Mouse (Mus musculus) ES-CJ7 (cell line): Measurements from ENCODE around the gene Gm9837.
A peak's percentile ranks its signal among the peaks of the same experiment; 100 is the strongest.

Source experiments
- DNase-seq: peaks from one replicate; pipeline ENCODE4 v3.0.0; 2011; ENCODE audit warnings: low read depth, low spot score

The Gm9837 gene

GRCm38 (mm10) chr11:53486822-53487594, 16.7 kb upstream of the Gm9837 start:
- DNase-seq: peak; percentile 27

- DNase-seq: no peak
Observed at GRCm38 (mm10) chr11:53486351-53486750, 16.1 kb upstream of the Gm9837 start.

GRCm38 (mm10) chr11:53485719-53486118, 15.4 kb upstream of the Gm9837 start:
- DNase-seq: peak; percentile 64

GRCm38 (mm10) chr11:53483159-53483891, 13.0 kb upstream of the Gm9837 start:
- no peak for DNase-seq

- DNase-seq: no peak
Observed at GRCm38 (mm10) chr11:53481088-53481730, 10.9 kb upstream of the Gm9837 start.

DNA sequence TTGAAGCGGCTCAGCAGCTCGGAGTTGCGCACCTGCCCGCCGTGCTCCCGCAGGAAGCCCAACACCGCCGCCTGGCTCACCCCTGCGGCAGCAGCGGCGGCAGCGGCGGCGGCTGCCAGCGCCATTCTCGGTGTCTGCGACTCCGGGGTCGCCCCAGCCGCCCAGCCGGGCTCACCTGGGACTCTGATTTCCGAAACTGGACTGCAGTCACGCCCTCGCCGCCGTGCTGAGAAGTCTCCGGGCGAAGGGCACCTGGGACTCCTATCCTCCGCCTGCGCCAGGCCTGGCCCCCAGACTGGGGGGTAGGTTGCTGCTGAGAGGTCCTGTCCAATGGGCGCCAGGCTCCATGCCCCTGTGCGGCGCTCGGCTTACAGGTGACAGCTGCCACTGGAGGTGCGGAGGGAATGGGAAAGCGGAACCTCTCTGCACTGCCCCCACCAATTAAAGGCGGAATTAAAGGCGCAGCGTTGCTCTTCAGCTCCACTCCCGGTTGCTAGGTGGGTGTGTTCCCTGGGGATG, 9.6 kb upstream of the Gm9837 start, which contains the start of the genes Gm9945 and Sowaha:
Gene Gm9945 (plus strand): TSS at position 384 of the 519 bp plus-strand sequence.
Gene Sowaha (minus strand): TSS at position 492 of the 519 bp plus-strand sequence.
- DNase-seq: peak; percentile 77

- DNase-seq: no peak
Observed at GRCm38 (mm10) chr11:53479171-53479782, 9.0 kb upstream of the Gm9837 start.

DNA sequence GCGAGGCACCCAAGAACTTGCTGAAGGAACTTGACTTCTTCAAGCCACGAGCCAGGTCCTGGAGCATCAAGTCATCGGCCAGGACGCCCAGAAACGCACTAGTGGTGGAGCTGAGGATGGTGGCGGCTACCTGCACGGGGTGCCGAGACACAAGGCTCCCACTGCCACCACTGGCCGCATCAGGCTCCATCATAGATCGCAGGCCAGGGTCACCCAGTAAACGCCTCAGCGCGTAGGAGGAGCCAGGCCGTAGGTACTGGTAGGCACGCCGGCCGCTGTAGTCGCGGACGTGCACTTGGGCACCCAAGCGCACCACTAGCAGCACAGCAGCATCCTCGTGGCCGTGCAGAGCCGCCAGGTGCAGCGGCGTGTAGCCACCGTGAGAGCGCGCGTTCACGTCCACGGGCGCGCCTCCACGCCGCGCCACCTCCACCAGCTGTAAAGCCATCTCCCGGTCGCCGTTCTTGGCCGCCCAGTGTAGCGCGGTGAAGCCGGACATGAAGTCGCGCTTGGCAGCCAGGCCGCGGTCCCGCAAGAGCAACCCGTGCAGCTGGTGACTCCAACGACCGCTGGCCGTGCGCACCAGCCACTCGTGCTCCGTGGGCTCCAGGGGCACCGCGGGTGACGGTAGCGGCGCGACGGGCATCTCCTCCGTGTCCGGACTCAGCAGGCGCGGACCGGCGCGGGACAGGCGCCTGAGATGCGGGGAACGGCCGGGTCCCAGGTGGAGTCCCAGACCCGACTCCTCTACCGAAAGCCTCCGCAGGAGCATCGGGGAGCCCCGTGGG, 8.3 kb upstream of the Gm9837 start:
- DNase-seq: peak; percentile 29

- no peak for DNase-seq
Observed at GRCm38 (mm10) chr11:53477833-53478232, 7.6 kb upstream of the Gm9837 start.

GRCm38 (mm10) chr11:53475620-53476019, 5.3 kb upstream of the Gm9837 start:
- DNase-seq: no peak

- no peak for DNase-seq
Observed at GRCm38 (mm10) chr11:53472709-53473108, 2.4 kb upstream of the Gm9837 start.

DNA sequence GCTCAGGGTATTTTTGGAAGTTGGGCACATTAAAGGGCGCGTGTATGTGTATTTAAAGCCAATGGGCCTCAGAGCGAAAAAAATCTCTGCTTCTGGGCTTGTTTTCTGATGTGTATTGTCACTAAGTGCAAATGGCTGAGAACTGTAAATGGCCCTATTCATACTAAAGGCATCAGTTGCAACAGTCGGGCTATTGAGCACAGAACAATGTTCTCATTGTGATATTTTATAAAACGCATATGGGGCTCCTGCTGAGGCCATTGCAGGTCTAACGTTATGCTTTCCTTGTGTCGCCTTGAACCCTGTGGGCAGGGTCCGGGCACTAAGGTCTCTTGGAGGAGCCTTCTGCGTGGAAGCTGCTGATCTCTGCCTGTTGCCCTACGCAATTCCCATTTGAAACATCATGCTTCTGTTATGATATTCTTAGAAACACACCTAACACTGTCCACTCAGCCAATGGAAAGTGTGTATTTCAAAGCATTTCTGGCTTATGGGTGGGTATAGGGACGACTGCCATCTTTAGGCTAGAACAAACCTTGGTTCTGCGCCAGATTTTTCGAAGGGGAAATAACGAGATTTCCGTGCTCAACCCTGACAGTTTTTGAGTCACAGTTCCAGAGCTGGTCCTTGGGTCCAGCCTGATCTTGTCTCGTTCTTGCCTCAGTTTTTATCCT, 848 bp downstream of the Gm9837 start:
- no peak for DNase-seq

- DNase-seq: peak; percentile 93
Observed at GRCm38 (mm10) chr11:53466231-53466971, 3.9 kb downstream of the Gm9837 start.

DNA sequence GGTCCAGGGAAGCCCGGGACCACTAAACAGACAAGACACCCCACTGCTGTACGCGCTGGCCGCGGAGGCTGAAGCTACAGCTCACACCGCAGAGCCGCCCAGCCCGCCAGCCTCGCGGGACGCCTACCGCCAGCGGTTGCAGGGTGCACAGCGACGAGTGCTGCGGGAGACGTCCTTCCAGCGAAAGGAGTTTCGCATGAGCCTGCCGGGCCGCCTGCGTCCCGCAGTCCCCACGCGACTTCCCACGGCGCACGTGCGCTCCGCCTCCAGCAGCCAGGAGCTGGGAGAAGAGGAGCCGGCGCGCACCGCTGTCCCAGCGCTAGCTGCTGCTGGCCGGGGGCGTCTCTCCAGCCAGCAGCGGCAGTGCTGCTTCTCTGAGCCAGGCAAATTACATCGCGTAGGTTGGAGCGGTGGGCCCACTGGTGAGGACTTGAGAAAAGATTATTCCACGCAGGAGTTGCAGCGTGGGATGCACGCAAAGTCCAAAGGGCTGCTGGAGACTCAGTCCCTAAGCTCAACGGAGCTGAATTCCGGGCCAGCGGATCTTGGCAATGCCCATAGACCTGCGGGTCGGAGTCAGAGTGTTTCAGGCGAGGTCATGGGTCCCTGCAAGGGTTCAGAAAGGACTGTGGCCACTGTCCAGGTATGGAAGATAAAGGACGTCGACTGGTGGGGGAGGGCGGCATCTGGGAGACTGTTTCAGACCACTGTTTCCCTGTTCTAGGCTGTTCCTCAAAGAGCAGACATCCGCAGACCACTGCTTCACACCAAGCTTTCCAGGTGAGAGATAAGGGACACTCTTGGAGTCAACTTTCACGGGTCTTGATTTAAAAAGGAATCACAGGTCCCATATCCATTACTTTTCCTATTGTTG, 6.5 kb downstream of the Gm9837 start:
- DNase-seq: peak; percentile 34

DNA sequence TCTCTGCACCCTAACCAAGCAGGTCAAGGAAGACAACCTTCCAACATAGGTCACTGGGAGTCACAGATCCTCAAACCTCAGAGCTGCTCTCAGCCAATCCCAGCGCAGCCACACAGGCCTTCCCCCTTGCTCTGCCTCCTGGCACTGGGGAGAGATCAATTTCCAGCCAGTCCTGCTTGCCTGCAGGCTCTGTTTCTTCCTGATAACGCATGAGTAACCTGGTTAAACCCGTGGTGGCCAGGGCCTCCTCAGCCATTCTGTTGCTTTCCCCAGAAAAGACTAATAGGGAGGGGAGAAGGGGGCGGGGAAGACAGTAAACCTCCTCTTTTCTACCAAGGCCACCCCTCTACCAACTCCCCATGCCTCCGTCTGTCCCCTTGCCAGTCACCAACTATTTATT, 8.6 kb downstream of the Gm9837 start:
- DNase-seq: no peak

GRCm38 (mm10) chr11:53460192-53460591, 10.1 kb downstream of the Gm9837 start:
- DNase-seq: no peak

GRCm38 (mm10) chr11:53458996-53459395, 11.3 kb downstream of the Gm9837 start:
- peak; percentile 71 for DNase-seq

DNA sequence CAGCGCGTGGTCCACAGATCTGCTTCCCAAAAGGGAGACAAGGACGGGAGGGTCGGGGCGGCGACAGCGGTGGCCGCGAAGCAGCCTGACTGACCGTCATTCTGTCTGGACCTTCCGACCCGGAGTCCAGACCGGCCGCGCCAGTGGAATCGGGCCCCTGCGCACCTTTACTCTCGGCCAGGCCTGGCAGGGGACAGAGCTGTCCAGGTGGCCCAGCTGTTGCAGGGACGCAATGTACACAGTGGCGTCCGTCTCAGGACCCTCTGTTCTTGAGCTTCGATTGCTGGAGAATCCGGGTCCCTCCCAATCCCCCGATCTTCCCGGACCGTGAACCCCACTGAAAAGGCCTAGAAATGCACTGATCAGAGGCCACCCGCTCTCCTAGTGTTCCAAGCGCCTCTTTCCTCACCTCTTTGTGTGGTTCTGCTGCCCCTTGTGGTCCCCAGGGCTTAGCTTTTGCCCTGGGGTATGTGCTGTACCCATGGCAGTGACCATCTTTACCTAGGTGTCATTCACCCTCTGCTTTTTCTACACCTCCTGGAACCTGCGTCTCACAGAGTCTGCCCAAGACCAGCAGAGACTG, 12.8 kb downstream of the Gm9837 start:
- DNase-seq: peak; percentile 48
